Mouse (Mus musculus) MN1 (cell line): ENCODE measurements around the gene Pcare.
A peak's percentile ranks its signal among the peaks of the same experiment; 100 is the strongest.

Source experiments
- DNase-seq: peaks from one replicate; pipeline ENCODE4 v3.0.0-alpha.2; 2016; ENCODE audit warnings: low spot score

The Pcare gene

GRCm38 (mm10) chr17:71730655-71731054 lies 22.0 kb downstream of the Pcare start:
- no peak for DNase-seq

DNA sequence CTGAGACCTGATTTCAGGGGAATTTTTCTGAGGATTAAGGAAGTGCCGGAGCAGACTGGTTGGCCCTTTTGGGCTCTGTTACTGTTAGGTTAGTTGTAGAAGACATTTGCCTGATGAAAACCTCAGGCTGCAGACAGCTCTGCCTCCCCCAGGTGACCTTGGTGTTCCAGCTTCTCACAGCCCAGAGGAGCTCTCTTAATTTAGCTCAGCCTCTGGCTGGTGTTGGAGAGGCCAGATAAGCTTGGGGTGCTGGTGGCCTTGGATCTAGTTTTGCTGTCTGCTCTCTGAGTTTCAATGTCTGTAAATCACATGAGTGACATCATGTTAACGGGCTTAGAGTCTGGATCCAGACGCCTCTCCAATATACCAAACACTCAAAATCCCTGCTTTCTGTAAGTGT lies 31.7 kb downstream of the Pcare start:
- no peak for DNase-seq

- peak; percentile 48 for DNase-seq
These were observed 32.3 kb downstream of the Pcare start for GRCm38 (mm10) chr17:71720434-71720833.

DNA sequence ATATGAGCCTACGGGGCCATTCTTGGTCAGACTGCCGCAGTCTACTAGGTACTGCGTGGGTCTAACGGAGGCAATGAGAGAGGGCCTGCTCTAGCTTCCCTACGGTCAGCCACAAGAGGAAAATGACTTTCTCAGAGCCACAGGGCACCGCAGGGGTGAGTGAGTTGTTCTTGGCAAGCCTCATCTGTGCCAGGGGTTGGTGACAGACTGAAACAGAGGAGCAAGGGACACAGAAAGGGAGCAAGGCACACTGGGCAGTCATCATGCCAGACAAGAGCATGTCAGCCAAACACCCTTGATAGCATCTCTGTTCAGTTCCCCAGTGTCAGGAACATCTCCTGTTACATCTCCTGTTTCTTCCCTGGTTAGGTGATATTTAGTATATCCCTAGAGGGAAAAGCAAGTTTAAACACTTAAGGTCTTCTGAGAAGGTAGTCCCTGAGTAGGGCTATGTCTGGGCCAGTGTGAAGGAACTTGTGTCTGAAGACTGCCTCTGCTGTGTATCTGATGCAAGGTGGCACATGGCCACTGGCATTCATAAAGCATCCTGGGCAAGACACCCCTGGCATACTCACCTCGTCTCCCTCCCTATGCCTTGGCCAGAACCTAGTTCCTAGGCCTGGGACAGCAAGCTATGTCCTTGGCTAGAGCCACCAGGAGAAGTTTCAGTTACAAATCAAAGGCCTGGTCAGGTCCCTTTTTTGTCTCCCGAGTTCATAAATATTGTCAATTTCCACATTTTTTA lies 34.6 kb downstream of the Pcare start:
- no peak for DNase-seq

GRCm38 (mm10) chr17:71715034-71715433 lies 37.7 kb downstream of the Pcare start:
- DNase-seq, result no peak

GRCm38 (mm10) chr17:71712279-71712678 lies 40.4 kb downstream of the Pcare start:
- DNase-seq, result no peak

DNA sequence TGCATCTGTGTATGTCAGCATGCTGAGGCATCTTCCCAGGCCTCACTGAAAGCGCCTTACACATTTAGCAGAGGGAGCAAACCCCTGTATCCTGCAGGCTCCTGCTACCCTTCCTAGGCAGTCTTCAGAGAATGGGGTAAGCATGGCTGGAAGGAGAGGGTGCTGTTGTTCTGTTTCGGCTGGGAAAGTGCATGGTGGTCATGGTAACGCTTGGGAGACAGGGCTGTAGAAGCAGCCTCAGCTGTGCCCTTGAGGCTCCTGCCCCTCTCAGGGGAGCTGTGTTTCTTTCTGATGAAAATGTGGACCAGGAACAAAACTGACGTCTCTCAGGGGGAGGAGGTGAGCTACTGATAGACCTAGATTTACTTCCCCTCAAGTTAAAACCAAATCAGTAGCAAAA lies 45.0 kb downstream of the Pcare start:
- no peak for DNase-seq

- no peak for DNase-seq
These were observed 46.9 kb downstream of the Pcare start for GRCm38 (mm10) chr17:71705550-71706480.

GRCm38 (mm10) chr17:71705113-71705512 lies 47.6 kb downstream of the Pcare start:
- no peak for DNase-seq

DNA sequence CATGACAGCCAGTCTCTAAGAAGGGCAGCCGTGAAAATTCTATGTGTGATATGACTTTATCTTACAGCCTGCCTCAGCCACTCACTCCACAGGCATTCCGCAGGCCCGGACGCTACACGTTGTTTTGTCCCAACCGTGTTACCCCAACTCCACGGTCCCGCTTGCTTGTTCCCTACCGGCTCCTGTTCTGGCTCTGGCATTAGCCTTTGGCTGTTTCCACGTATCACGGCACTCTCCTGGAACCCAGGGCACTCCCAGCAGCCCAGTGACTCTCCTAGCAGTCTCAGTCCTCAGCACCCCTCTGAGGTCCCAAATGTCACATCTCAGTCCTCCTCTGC lies 54.1 kb downstream of the Pcare start:
- DNase-seq, result no peak

- no peak for DNase-seq
These were observed 54.6 kb downstream of the Pcare start for GRCm38 (mm10) chr17:71697896-71698618.

- no peak for DNase-seq
These were observed 56.3 kb downstream of the Pcare start for GRCm38 (mm10) chr17:71696396-71696795.

- no peak for DNase-seq
These were observed 56.9 kb downstream of the Pcare start for GRCm38 (mm10) chr17:71695716-71696315.

DNA sequence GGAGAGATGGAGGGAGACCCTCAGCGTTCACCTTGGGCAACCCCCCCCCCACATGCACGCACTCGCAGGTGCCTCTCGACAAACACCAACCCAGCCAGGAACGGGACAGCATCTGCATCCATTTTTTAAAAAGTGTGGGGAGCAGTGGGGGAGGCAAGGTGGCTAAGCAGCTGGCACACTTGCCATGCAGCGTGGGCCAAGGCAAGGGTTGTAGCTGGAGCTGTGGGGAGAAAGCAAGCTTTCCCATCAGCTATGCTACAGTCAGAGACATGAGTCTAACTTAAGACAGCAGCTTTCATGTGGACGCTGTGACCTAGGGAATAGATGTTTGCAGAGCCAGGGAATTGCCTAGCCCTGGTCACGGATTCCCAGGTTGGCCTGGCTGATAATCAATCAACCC lies 57.5 kb downstream of the Pcare start:
- DNase-seq, result no peak

GRCm38 (mm10) chr17:71693780-71694179 lies 58.9 kb downstream of the Pcare start:
- DNase-seq, result no peak
